Mouse (Mus musculus): Measurements from ENCODE around the gene Scnm1. TPM values are rescaled to one million over a fixed set of nuclear protein-coding genes. Genes with fewer than 3 reads are reported as not detected.

Scnm1 gene
- polyA plus RNA-seq, 1 experiment from 2014 or later = 83.2 TPM

- no peak overlapping the region for H3K4me2 ChIP-seq (ENCODE audit: low read length)
- no peak for ATAC-seq
- peaks cover 5% of the 10 kb centered on the region; the same call in 1 of the 2 replicates for H3K36me3 ChIP-seq (ENCODE audit: control insufficient read depth, insufficient read depth, low read length)
- H3K9ac ChIP-seq (ENCODE audit: low read depth, low read length) = no peak overlapping the region
- no peak overlapping the region for H3K27ac ChIP-seq (ENCODE audit: low read depth, low read length)
- H3K9me3 ChIP-seq (ENCODE audit: control insufficient read depth, low read length) = no peaks in the 10 kb centered on the region
- peaks cover 11% of the 10 kb centered on the region for H3K4me1 ChIP-seq (ENCODE audit: control insufficient read depth, insufficient read depth, low read depth, low read length)
- WGBS = 89% methylated on average over 5 of the region's 5 CpGs
- H3K4me3 ChIP-seq (ENCODE audit: low read length) = no peak overlapping the region
- no peaks in the 10 kb centered on the region for H3K27me3 ChIP-seq (replicated peaks; ENCODE audit: control insufficient read depth, insufficient read depth, low read length)
Observed at GRCm38 (mm10) chr3:95130081-95130480, 3.7 kb downstream of the Scnm1 start.

DNA sequence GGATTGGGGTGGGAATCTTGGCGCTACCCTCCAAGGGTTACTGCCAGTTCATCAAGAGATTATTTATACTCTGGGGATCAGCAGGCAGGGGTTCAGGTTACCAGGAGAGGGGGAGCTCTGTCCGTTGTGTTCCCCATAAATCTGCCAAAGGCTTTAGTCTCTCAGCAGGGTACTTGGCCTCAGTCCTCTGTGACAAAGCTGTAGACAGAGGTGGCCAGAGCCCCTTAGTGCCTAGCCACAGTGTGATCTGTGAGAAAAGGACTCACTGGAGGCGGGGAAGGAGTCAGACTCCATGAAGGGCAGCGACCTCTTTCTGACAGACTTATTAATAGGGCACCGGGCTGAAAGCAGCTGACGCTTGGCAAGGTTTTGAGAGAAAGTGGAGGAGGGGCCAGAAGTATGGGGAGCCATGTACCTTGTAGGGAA is 4.6 kb downstream of the Scnm1 start:
- Histone ChIP-seq H3K4me3 (ENCODE audit: low read length) (no peak overlapping the region), H3K4me2 (ENCODE audit: low read length) (no peak overlapping the region), H3K36me3 (ENCODE audit: control insufficient read depth, insufficient read depth, low read length) (peaks cover 5% of the 10 kb centered on the region; the same call in 1 of the 2 replicates), H3K4me1 (ENCODE audit: control insufficient read depth, insufficient read depth, low read depth, low read length) (peaks cover 8% of the 10 kb centered on the region), H3K27me3 (replicated peaks; ENCODE audit: control insufficient read depth, insufficient read depth, low read length) (no peaks in the 10 kb centered on the region), H3K9ac (ENCODE audit: low read depth, low read length) (no peak overlapping the region), H3K27ac (ENCODE audit: low read depth, low read length) (no peak overlapping the region), H3K9me3 (ENCODE audit: control insufficient read depth, low read length) (no peaks in the 10 kb centered on the region)
- 43% methylated on average over 6 of the region's 6 CpGs for whole genome bisulfite sequencing
- no peak for ATAC-seq

GRCm38 (mm10) chr3:95124972-95125371 is 8.8 kb downstream of the Scnm1 start:
- WGBS = 28% methylated on average over 5 of the region's 5 CpGs
- ATAC-seq = 0 out of 2 replicates have a peak, but pooled peaks have one; percentile 18
- no peak overlapping the region for H3K27ac ChIP-seq (ENCODE audit: low read depth, low read length)
- H3K9me3 ChIP-seq (ENCODE audit: control insufficient read depth, low read length) = no peaks in the 10 kb centered on the region
- H3K4me1 ChIP-seq (ENCODE audit: control insufficient read depth, insufficient read depth, low read depth, low read length) = peaks cover 2% of the 10 kb centered on the region; the same call in 1 of the 2 replicates
- no peak overlapping the region for H3K4me2 ChIP-seq (ENCODE audit: low read length)
- no peak overlapping the region for H3K4me3 ChIP-seq (ENCODE audit: low read length)
- no peak overlapping the region for H3K9ac ChIP-seq (ENCODE audit: low read depth, low read length)
- peaks cover 25% of the 10 kb centered on the region for H3K36me3 ChIP-seq (ENCODE audit: control insufficient read depth, insufficient read depth, low read length)
- no peaks in the 10 kb centered on the region for H3K27me3 ChIP-seq (replicated peaks; ENCODE audit: control insufficient read depth, insufficient read depth, low read length)

DNA sequence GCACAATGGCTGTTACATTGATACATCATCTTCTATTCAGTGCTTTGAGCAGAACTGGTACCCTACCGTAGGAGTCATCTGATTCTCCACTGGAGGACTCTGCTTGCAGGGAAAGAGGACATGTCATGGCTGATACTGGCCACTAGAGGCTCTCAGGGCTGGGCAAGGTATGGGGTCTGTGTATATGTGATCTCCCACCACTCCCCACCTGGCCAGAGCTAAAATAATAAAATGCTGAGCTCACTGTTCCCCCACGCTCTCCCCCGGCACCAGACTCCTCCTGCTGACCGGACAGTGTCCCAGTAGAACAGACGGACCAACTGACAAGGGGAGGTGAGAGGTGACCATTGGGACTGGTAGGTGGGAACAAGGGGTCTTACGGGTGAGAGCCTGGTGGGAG is 9.6 kb downstream of the Scnm1 start, which contains the start of gene Tmod4:
Tmod4 (plus strand) TSS at position 231 of the 400 bp plus-strand sequence.
- ATAC-seq = peak; percentile 38; the same call in 1 of the 2 replicates
- Histone ChIP-seq H3K9ac (ENCODE audit: low read depth, low read length) (no peak within 1 kb of the TSS), H3K4me3 (ENCODE audit: low read length) (no peak within 1 kb of the TSS), H3K4me1 (ENCODE audit: control insufficient read depth, insufficient read depth, low read depth, low read length) (peaks cover under 1% of the 10 kb centered on the region; the same call in 1 of the 2 replicates), H3K27ac (ENCODE audit: low read depth, low read length) (no peak within 1 kb of the TSS), H3K4me2 (ENCODE audit: low read length) (no peak within 1 kb of the TSS), H3K27me3 (replicated peaks; ENCODE audit: control insufficient read depth, insufficient read depth, low read length) (no peaks in the 10 kb centered on the region), H3K9me3 (ENCODE audit: control insufficient read depth, low read length) (no peaks in the 10 kb centered on the region), H3K36me3 (ENCODE audit: control insufficient read depth, insufficient read depth, low read length) (peaks cover 27% of the 10 kb centered on the region)
- WGBS = 54% methylated on average over 6 of the region's 6 CpGs

DNA sequence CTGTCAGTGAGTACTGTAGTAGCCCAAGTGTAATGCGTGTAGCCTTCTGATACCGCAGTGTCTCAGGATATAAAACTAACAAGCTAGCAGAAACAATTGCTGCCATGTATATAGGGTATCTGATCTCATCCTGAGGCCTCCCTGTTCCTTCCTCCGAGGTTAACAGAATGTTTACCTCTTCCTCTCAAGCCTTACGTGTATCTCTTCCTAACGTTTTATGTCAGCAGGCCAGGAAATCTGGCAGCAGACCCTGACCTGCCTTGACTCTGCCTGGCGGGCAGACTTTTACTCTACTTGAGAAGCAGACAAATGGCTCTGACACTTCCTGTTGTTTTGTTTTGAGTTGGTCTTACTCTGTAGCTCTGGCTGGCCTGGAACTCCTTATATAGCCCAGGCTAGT is 12.2 kb downstream of the Scnm1 start:
- Histone ChIP-seq H3K9me3 (ENCODE audit: control insufficient read depth, low read length) (no peaks in the 10 kb centered on the region), H3K4me2 (ENCODE audit: low read length) (no peak overlapping the region), H3K36me3 (ENCODE audit: control insufficient read depth, insufficient read depth, low read length) (peaks cover 31% of the 10 kb centered on the region), H3K27ac (ENCODE audit: low read depth, low read length) (no peak overlapping the region), H3K4me1 (ENCODE audit: control insufficient read depth, insufficient read depth, low read depth, low read length) (no peaks in the 10 kb centered on the region; the same call in 1 of the 2 replicates), H3K4me3 (ENCODE audit: low read length) (no peak overlapping the region), H3K27me3 (replicated peaks; ENCODE audit: control insufficient read depth, insufficient read depth, low read length) (no peaks in the 10 kb centered on the region), H3K9ac (ENCODE audit: low read depth, low read length) (no peak overlapping the region)
- no peak for ATAC-seq
- 83% methylated on average over 6 of the region's 6 CpGs for WGBS

GRCm38 (mm10) chr3:95117751-95118150 is 16.1 kb downstream of the Scnm1 start:
- no peak for ATAC-seq
- Histone ChIP-seq H3K36me3 (ENCODE audit: control insufficient read depth, insufficient read depth, low read length) (peaks cover 33% of the 10 kb centered on the region), H3K4me2 (ENCODE audit: low read length) (no peak overlapping the region), H3K4me1 (ENCODE audit: control insufficient read depth, insufficient read depth, low read depth, low read length) (no peaks in the 10 kb centered on the region; the same call in 1 of the 2 replicates), H3K9me3 (ENCODE audit: control insufficient read depth, low read length) (no peaks in the 10 kb centered on the region), H3K9ac (ENCODE audit: low read depth, low read length) (no peak overlapping the region), H3K4me3 (ENCODE audit: low read length) (no peak overlapping the region), H3K27me3 (replicated peaks; ENCODE audit: control insufficient read depth, insufficient read depth, low read length) (no peaks in the 10 kb centered on the region), H3K27ac (ENCODE audit: low read depth, low read length) (no peak overlapping the region)
- 98% methylated on average over 2 of the region's 2 CpGs for WGBS

DNA sequence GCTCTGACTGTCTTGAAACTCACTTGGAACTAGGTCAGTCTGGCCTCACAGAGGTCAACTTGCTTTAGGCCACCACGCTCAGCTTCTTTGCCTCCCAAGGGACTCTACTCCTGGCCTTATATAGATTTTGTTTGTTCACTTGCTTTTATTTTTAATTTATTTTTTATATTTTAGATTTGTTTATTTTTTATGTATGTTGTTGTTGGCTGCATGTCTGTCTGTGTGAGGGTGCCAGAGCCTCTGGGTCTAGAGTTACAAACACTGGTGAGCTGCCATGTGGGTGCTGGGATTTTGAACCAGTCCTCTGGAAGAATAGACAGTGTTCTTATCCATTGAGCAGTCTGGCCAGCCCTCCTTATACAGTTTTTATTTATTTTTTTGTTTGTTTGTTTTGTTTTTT is 21.1 kb downstream of the Scnm1 start:
- WGBS = 72% methylated on average over 1 of the region's 1 CpGs
- Histone ChIP-seq H3K9me3 (ENCODE audit: control insufficient read depth, low read length) (no peaks in the 10 kb centered on the region), H3K4me2 (ENCODE audit: low read length) (peak overlapping the region; percentile 39), H3K27me3 (replicated peaks; ENCODE audit: control insufficient read depth, insufficient read depth, low read length) (no peaks in the 10 kb centered on the region), H3K27ac (ENCODE audit: low read depth, low read length) (no peak overlapping the region), H3K4me1 (ENCODE audit: control insufficient read depth, insufficient read depth, low read depth, low read length) (peaks cover 8% of the 10 kb centered on the region), H3K36me3 (ENCODE audit: control insufficient read depth, insufficient read depth, low read length) (peaks cover 5% of the 10 kb centered on the region), H3K9ac (ENCODE audit: low read depth, low read length) (no peak overlapping the region), H3K4me3 (ENCODE audit: low read length) (no peak overlapping the region)
- ATAC-seq = no peak

- H3K36me3 ChIP-seq (ENCODE audit: control insufficient read depth, insufficient read depth, low read length) = peaks cover 5% of the 10 kb centered on the region; the same call in 1 of the 2 replicates
- H3K27ac ChIP-seq (ENCODE audit: low read depth, low read length) = peak within 1 kb of the TSS; percentile 95
- H3K4me2 ChIP-seq (ENCODE audit: low read length) = peak within 1 kb of the TSS; percentile 59
- H3K9ac ChIP-seq (ENCODE audit: low read depth, low read length) = peak within 1 kb of the TSS; percentile 84
- H3K9me3 ChIP-seq (ENCODE audit: control insufficient read depth, low read length) = no peaks in the 10 kb centered on the region
- WGBS = under 1% methylated on average over 53 of the region's 54 CpGs
- no peaks in the 10 kb centered on the region for H3K27me3 ChIP-seq (replicated peaks; ENCODE audit: control insufficient read depth, insufficient read depth, low read length)
- H3K4me1 ChIP-seq (ENCODE audit: control insufficient read depth, insufficient read depth, low read depth, low read length) = peaks cover 8% of the 10 kb centered on the region
- peak; percentile 77 for ATAC-seq
- peak within 1 kb of the TSS; percentile 86 for H3K4me3 ChIP-seq (ENCODE audit: low read length)
Observed at GRCm38 (mm10) chr3:95110911-95111726, 22.7 kb downstream of the Scnm1 start, which contains the start of gene Vps72. TSS of gene Vps72 (plus strand) at chr3:95111022.

- WGBS = 71% methylated on average over 2 of the region's 2 CpGs
- peaks cover 16% of the 10 kb centered on the region for H3K4me1 ChIP-seq (ENCODE audit: control insufficient read depth, insufficient read depth, low read depth, low read length)
- H3K4me2 ChIP-seq (ENCODE audit: low read length) = no peak overlapping the region
- no peak for ATAC-seq
- no peaks in the 10 kb centered on the region for H3K27me3 ChIP-seq (replicated peaks; ENCODE audit: control insufficient read depth, insufficient read depth, low read length)
- no peak overlapping the region for H3K9ac ChIP-seq (ENCODE audit: low read depth, low read length)
- no peaks in the 10 kb centered on the region; the same call in 1 of the 2 replicates for H3K36me3 ChIP-seq (ENCODE audit: control insufficient read depth, insufficient read depth, low read length)
- H3K4me3 ChIP-seq (ENCODE audit: low read length) = no peak overlapping the region
- H3K27ac ChIP-seq (ENCODE audit: low read depth, low read length) = no peak overlapping the region
- H3K9me3 ChIP-seq (ENCODE audit: control insufficient read depth, low read length) = no peaks in the 10 kb centered on the region
Observed at GRCm38 (mm10) chr3:95107898-95108297, 25.9 kb downstream of the Scnm1 start.

All from hindbrain, embryonic 16.5 days (tissue).